Mouse (Mus musculus) stomach, postnatal 0 days (tissue): ENCODE results near the gene Tagln2. TPM values are rescaled to one million over a fixed set of nuclear protein-coding genes. Genes with fewer than 3 reads are reported as not detected.

Experiments used
- ATAC-seq: fragments of 200-750 bp; cut with Nextera tagmentation; 2 replicates; pipeline ENCODE4 v1.8.0; 2017; ENCODE audit not compliant: low FRiP score, low TSS enrichment
- DNase-seq: peaks from one replicate; pipeline ENCODE4 v3.0.0-alpha.2; 2016; ENCODE audit warnings: low spot score
- H3K27ac ChIP-seq: fragments of 300-500 bp; sonication (generic); replicated peaks from 2 replicates; pipeline ENCODE4 v1.5.1; 2014; ENCODE audit warnings: mild to moderate bottlenecking, control low read depth
- H3K27me3 ChIP-seq: fragments of 300-500 bp; sonication (generic); 2 replicates; pipeline ENCODE4 v1.6.1; 2014; ENCODE audit warnings: low read length; ENCODE audit not compliant: control insufficient read depth, insufficient read depth
- H3K36me3 ChIP-seq: fragments of 300-500 bp; sonication (generic); 2 replicates; pipeline ENCODE4 v1.6.1; 2014; ENCODE audit warnings: low read length, mixed read lengths; ENCODE audit not compliant: control insufficient read depth, insufficient read depth
- H3K4me1 ChIP-seq: fragments of 300-500 bp; sonication (generic); replicated peaks from 2 replicates; pipeline ENCODE4 v1.6.1; 2014; ENCODE audit warnings: antibody characterized with exemption; ENCODE audit not compliant: control insufficient read depth, insufficient read depth
- H3K4me2 ChIP-seq: fragments of 300-500 bp; sonication (generic); replicated peaks from 2 replicates; pipeline ENCODE4 v1.6.1; 2014; ENCODE audit warnings: low read depth, mild to moderate bottlenecking, control low read depth, moderate library complexity
- H3K4me3 ChIP-seq: fragments of 300-500 bp; sonication (generic); 2 replicates; pipeline ENCODE4 v1.5.1; 2014; ENCODE audit warnings: low read depth, low read length, control low read depth
- H3K9ac ChIP-seq: fragments of 300-500 bp; sonication (generic); 2 replicates; pipeline ENCODE4 v1.6.1; 2014; ENCODE audit warnings: mild to moderate bottlenecking, low read length, control low read depth, mixed read lengths
- H3K9me3 ChIP-seq: fragments of 300-500 bp; sonication (generic); 2 replicates; pipeline ENCODE4 v1.6.1; 2016; ENCODE audit warnings: low read length; ENCODE audit not compliant: control insufficient read depth
- CTCF ChIP-seq: IDR thresholded peaks from 2 replicates; pipeline ENCODE4 v1.5.1; 2016; ENCODE audit warnings: antibody characterized with exemption, low read depth, mild to moderate bottlenecking, moderate library complexity
- EP300 ChIP-seq: optimal IDR thresholded peaks from 2 replicates; pipeline ENCODE3; 2016; ENCODE audit warnings: antibody characterized with exemption
- WGBS: fragments of 180-500 bp; shearing (Covaris S2); extraction: QIAGEN DNeasy Blood & Tissue Kit; methylation state at CpG from one replicate; pipeline ENCODE4 v1.1.7; 2014; 5-methylcytosine and 5-hydroxymethylcytosine counted together
- polyA plus RNA-seq: library from polyadenylated mRNA; unstranded; fragments of >200 nt; fragmentation: Nextera tagmentation; extraction: Ambion mirVana; gene quantifications from 2 replicates; pipeline ENCODE4 v1.2.1, GENCODE M21; 2015

The Tagln2 gene
- polyA plus RNA-seq, 1 experiment from 2014 or later = 564 TPM

GRCm38 (mm10) chr1:172514213-172514529, 14.3 kb downstream of the Tagln2 start:
- DNase-seq = no peak
- TF ChIP-seq CTCF (no peak), EP300 (no peak)
- no peak for ATAC-seq
- Histone ChIP-seq H3K9me3 (no peaks in the 10 kb centered on the region), H3K4me1 (peaks cover 8% of the 10 kb centered on the region; the same call in 1 of the 2 replicates), H3K4me3 (no peak overlapping the region), H3K9ac (no peak overlapping the region), H3K4me2 (no peak overlapping the region), H3K27me3 (no peaks in the 10 kb centered on the region), H3K36me3 (no peaks in the 10 kb centered on the region), H3K27ac (peak overlapping the region; percentile 70)
- WGBS = 69% methylated on average over 4 of the region's 4 CpGs

DNA sequence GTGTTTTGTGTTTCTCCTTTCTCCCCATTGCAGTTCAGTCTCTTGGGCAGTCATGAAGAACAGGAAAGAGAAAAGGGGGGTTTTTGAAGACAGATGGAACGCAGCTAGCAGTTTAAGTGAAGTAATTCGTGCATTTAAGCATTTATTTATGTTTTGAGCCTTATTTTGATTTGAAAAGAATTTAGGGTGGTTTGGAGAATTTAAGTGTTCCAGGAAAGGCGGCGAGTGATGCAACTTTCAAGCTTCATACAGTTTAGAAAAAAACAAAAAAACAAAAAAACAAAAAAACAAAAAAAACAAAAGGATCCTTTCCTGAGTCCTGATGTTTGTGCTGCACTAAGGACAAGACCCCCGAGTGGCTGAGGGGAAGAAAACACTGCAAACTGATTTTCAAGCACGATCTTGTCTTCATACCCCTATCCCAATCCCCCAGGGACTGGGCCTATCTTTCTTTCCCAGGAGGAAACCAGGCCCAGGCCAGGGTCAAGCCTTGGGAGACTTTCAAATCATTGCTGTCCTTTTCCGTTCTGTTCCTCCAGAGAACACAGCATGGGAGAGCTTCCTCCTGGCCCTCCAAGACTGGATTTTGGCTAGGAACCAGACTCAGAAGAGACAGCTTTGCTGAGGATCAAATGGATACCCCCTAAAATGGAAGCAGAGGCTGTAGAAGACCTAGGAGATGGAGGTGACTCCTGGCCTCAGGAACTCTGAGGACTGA, 14.9 kb downstream of the Tagln2 start:
- 74% methylated on average over 7 of the region's 7 CpGs for WGBS
- no peak for TF ChIP-seq EP300
- no peak for TF ChIP-seq CTCF
- H3K4me2 ChIP-seq = no peak overlapping the region
- H3K9me3 ChIP-seq = no peaks in the 10 kb centered on the region
- H3K9ac ChIP-seq = no peak overlapping the region
- DNase-seq = no peak
- peaks cover 8% of the 10 kb centered on the region; the same call in 1 of the 2 replicates for H3K4me1 ChIP-seq
- ATAC-seq = no peak
- H3K27me3 ChIP-seq = no peaks in the 10 kb centered on the region
- H3K4me3 ChIP-seq = no peak overlapping the region
- H3K27ac ChIP-seq = peak overlapping the region; percentile 70
- no peaks in the 10 kb centered on the region for H3K36me3 ChIP-seq

DNA sequence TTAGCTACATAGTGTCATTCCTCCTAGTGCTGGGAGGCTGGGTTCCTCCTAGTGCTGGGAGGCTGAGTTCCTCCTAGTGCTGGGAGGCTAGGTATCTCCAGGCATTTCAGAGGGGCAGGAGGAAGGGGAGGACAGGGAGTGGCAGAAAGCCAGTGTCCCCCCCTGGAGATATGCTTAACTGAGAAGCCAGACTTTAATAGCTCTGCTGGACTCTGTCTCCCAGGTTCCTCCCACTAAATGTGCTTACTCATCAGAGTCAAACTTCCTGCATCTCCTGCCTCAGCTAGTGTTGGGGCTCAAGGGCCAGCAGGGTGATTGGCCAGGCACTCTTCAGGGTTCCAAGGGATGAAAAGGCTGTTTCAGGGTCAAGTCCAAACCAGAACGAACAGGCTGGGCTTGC, 15.5 kb downstream of the Tagln2 start:
- Histone ChIP-seq H3K27me3 (no peaks in the 10 kb centered on the region), H3K4me1 (peaks cover 8% of the 10 kb centered on the region; the same call in 1 of the 2 replicates), H3K4me2 (no peak overlapping the region), H3K36me3 (no peaks in the 10 kb centered on the region), H3K9me3 (no peaks in the 10 kb centered on the region), H3K27ac (no peak overlapping the region), H3K4me3 (no peak overlapping the region), H3K9ac (no peak overlapping the region)
- WGBS = 55% methylated on average over 1 of the region's 1 CpGs
- ATAC-seq = no peak
- TF ChIP-seq EP300 (no peak), CTCF (no peak)
- DNase-seq = no peak

GRCm38 (mm10) chr1:172518013-172518412, 18.2 kb downstream of the Tagln2 start:
- TF ChIP-seq EP300 (no peak), CTCF (peak; percentile 67)
- H3K4me1 ChIP-seq = peaks cover 8% of the 10 kb centered on the region; the same call in 1 of the 2 replicates
- no peak overlapping the region for H3K27ac ChIP-seq
- H3K4me3 ChIP-seq = no peak overlapping the region
- no peak overlapping the region for H3K9ac ChIP-seq
- peak; percentile 16 for DNase-seq
- no peaks in the 10 kb centered on the region for H3K27me3 ChIP-seq
- H3K4me2 ChIP-seq = no peak overlapping the region
- 75% methylated on average over 4 of the region's 4 CpGs for WGBS
- no peaks in the 10 kb centered on the region for H3K36me3 ChIP-seq
- H3K9me3 ChIP-seq = no peaks in the 10 kb centered on the region
- no peak for ATAC-seq

DNA sequence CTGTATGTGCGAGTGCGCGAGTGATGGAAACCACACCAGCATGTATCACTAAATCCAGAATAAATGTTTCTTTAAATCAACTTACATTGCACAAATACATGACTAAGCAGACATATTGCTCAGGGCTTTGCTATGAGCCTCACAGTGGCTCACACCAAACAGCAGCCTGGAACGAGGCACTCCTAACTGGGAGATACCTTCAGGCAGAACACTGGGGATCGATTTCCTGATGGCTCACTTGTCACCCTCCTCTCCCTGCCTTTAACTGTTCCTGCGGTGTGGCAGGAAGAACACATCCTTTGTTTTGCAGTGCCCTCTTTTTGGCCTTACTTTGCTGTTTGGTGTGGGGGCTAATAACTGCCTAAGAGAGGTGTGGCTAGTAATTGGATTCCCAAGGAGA, 19.8 kb downstream of the Tagln2 start:
- H3K27ac ChIP-seq = no peak overlapping the region
- WGBS = 53% methylated on average over 6 of the region's 6 CpGs

More for the DNA sequence above, 19.8 kb downstream of the Tagln2 start:
- TF ChIP-seq EP300 (no peak), CTCF (no peak)
- Histone ChIP-seq H3K9ac (no peak overlapping the region), H3K9me3 (no peaks in the 10 kb centered on the region), H3K4me1 (no peaks in the 10 kb centered on the region), H3K4me3 (no peak overlapping the region), H3K36me3 (no peaks in the 10 kb centered on the region), H3K4me2 (no peak overlapping the region), H3K27me3 (no peaks in the 10 kb centered on the region)
- ATAC-seq = peak; percentile 6; the same call in 1 of the 2 replicates
- peak; percentile 16 for DNase-seq
